Mouse (Mus musculus) gastrocnemius, postnatal 25 days (tissue): ENCODE measurements at regions not wholly inside any gene's neighbourhood (a gene's known extent, or its start where the extent isn't known, plus 50 kb on each side); places are given as distances from the start of the nearest gene placed in this dataset.

Source experiments
- DNase-seq: peaks from one replicate; pipeline ENCODE4 v3.0.0; 2022
- microRNA-seq, 2 experiments: library from miRNA; unstranded; fragments of <30 nt; microRNA quantifications; one replicate each; pipeline ENCODE4 v1.2.0; 2021; ENCODE audit warnings: borderline replicate concordance in 2 of 2

GRCm38 (mm10) chr4:33795461-33795860 is 128.9 kb upstream of the Cnr1 start:
- no peak for DNase-seq

GRCm38 (mm10) chr4:33797964-33798363 is 126.4 kb upstream of the Cnr1 start:
- DNase-seq, result no peak

- no peak for DNase-seq
Observed at GRCm38 (mm10) chr4:33798654-33799053, 125.7 kb upstream of the Cnr1 start.

GRCm38 (mm10) chr4:33799110-33799509 is 125.3 kb upstream of the Cnr1 start:
- DNase-seq, result no peak

GRCm38 (mm10) chr4:33799831-33800230 is 124.6 kb upstream of the Cnr1 start:
- no peak for DNase-seq

- DNase-seq, result no peak
Observed at GRCm38 (mm10) chr4:33812338-33812737, 112.1 kb upstream of the Cnr1 start.

GRCm38 (mm10) chr4:33823850-33824249 is 100.5 kb upstream of the Cnr1 start:
- no peak for DNase-seq

- no peak for DNase-seq
Observed at GRCm38 (mm10) chr4:33833134-33833533, 91.3 kb upstream of the Cnr1 start.

GRCm38 (mm10) chr4:33838436-33838835 is 86.0 kb upstream of the Cnr1 start:
- DNase-seq, result no peak

- DNase-seq, result no peak
Observed at GRCm38 (mm10) chr4:33840119-33840518, 84.3 kb upstream of the Cnr1 start.

GRCm38 (mm10) chr4:33845611-33846395 is 78.6 kb upstream of the Cnr1 start:
- DNase-seq, result no peak

GRCm38 (mm10) chr4:33850249-33850648 is 74.1 kb upstream of the Cnr1 start:
- DNase-seq, result no peak

GRCm38 (mm10) chr4:33852294-33852693 is 72.1 kb upstream of the Cnr1 start:
- no peak for DNase-seq

GRCm38 (mm10) chr4:33855112-33855511 is 69.3 kb upstream of the Cnr1 start:
- no peak for DNase-seq

GRCm38 (mm10) chr4:33867126-33867525 is 57.3 kb upstream of the Cnr1 start:
- no peak for DNase-seq

GRCm38 (mm10) chr4:33869317-33869716 is 55.1 kb upstream of the Cnr1 start:
- DNase-seq, result no peak

Small RNA genes in the stretch of these regions (microRNA-seq; reads per million reads assigned to microRNA genes)
- 0 reads per million in 2 experiments for gene Gm23304
